Mouse (Mus musculus) heart, embryonic 11.5 days (tissue): ENCODE data around the gene Rpl3. TPM values are rescaled to one million over a fixed set of nuclear protein-coding genes. Genes with fewer than 3 reads are reported as not detected.

Experiments used
- ATAC-seq: fragments of 200-750 bp; cut with Nextera tagmentation; replicated peaks from 2 replicates; pipeline ENCODE4 v1.8.0; 2017; ENCODE audit warnings: moderate library complexity; ENCODE audit not compliant: insufficient number of reproducible peaks, low FRiP score, low TSS enrichment
- H3K27ac ChIP-seq: fragments of 300-500 bp; sonication (generic); 2 replicates; pipeline ENCODE4 v1.5.1; 2014; ENCODE audit warnings: mild to moderate bottlenecking, low read depth, low read length
- H3K27me3 ChIP-seq: fragments of 300-500 bp; sonication (generic); 2 replicates; pipeline ENCODE4 v1.6.1; 2014; ENCODE audit warnings: mild to moderate bottlenecking, low read length, mixed read lengths; ENCODE audit not compliant: control insufficient read depth, insufficient read depth
- H3K36me3 ChIP-seq: fragments of 300-500 bp; sonication (generic); 2 replicates; pipeline ENCODE4 v1.6.1; 2014; ENCODE audit warnings: mild to moderate bottlenecking, low read length, moderate library complexity, mixed read lengths; ENCODE audit not compliant: control insufficient read depth, insufficient read depth
- H3K4me1 ChIP-seq: fragments of 300-500 bp; sonication (generic); 2 replicates; pipeline ENCODE4 v1.6.1; 2014; ENCODE audit warnings: low read length; ENCODE audit not compliant: control insufficient read depth, insufficient read depth
- H3K4me2 ChIP-seq: fragments of 300-500 bp; sonication (generic); 2 replicates; pipeline ENCODE4 v1.6.1; 2014; ENCODE audit warnings: mild to moderate bottlenecking, moderate library complexity
- H3K4me3 ChIP-seq: fragments of 300-500 bp; sonication (generic); 2 replicates; pipeline ENCODE4 v1.5.1; 2014; ENCODE audit warnings: low read depth, low read length
- H3K9ac ChIP-seq: fragments of 300-500 bp; sonication (generic); 2 replicates; pipeline ENCODE4 v1.6.1; 2014; ENCODE audit warnings: mild to moderate bottlenecking, low read depth, low read length, moderate library complexity
- H3K9me3 ChIP-seq: fragments of 300-500 bp; sonication (generic); replicated peaks from 2 replicates; pipeline ENCODE4 v1.6.1; 2016; ENCODE audit warnings: low read length; ENCODE audit not compliant: control insufficient read depth
- WGBS: fragments of 180-500 bp; shearing (Covaris S2); extraction: QIAGEN DNeasy Blood & Tissue Kit; methylation state at CpG from one replicate; pipeline ENCODE4 v1.1.7; 2014; ENCODE audit not compliant: insufficient replicate concordance; 5-methylcytosine and 5-hydroxymethylcytosine counted together
- microRNA-seq: library from miRNA; unstranded; fragments of <30 nt; microRNA quantifications from one replicate; pipeline ENCODE4, GENCODE M21; 2016; ENCODE audit warnings: borderline number of aligned reads
- polyA plus RNA-seq: library from polyadenylated mRNA; unstranded; fragments of >200 nt; fragmentation: Nextera tagmentation; extraction: Ambion mirVana; gene quantifications from 2 replicates; pipeline ENCODE4 v1.2.1, GENCODE M21; 2014

Rpl3 gene
- polyA plus RNA-seq, 1 experiment from 2014 or later, result 879 TPM

DNA sequence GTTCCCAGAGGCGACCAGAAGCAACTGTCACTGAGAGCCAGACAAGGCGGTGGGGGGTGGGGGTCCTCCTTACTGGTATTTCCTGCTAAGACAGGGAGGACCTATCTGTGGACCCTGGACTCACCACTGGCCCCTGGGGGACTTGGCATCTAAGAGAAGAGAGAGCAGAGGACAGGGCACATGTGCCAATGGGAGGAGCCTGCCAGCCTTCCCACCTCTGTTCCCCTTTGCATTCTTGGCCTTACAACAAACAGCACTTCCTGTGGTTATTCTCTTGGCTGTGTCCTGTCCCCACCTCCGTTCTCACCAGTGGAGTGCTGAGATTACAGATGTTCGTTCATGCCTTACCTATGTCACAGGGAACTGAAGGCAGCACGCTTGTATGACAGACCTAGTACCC is 62.8 kb downstream of the Rpl3 start:
- WGBS, result 65% methylated on average over 5 of the region's 5 CpGs
- Histone ChIP-seq H3K9me3 (peaks cover 4% of the 10 kb centered on the region; the same call in 1 of the 2 replicates), H3K27ac (no peak overlapping the region), H3K27me3 (no peaks in the 10 kb centered on the region), H3K4me1 (peaks cover 24% of the 10 kb centered on the region), H3K4me3 (no peak overlapping the region), H3K36me3 (no peaks in the 10 kb centered on the region), H3K9ac (no peak overlapping the region), H3K4me2 (no peak overlapping the region)
- ATAC-seq, result no peak

Small RNA genes within 50 kb of the gene (microRNA-seq; reads per million reads assigned to microRNA genes)
- 30.4 reads per million, percentile 53 among the genes with 10 or more reads in this experiment for gene Snord43

Other genes starting within 250 kb of the Rpl3 start
- 9.5 and 12.0 TPM in 2 replicates for gene Apobec3, start 200.2 kb downstream of the Rpl3 start, polyA plus RNA-seq
- 0.72 and 1.1 TPM in 2 replicates for gene Cbx7, start 120.7 kb downstream of the Rpl3 start, polyA plus RNA-seq
- gene Pdgfb, start 76.9 kb downstream of the Rpl3 start, polyA plus RNA-seq, result 1.3 and 2.0 TPM in 2 replicates
- gene Syngr1, start 534 bp downstream of the Rpl3 start, polyA plus RNA-seq, result 15.2 and 20.7 TPM in 2 replicates
- gene Tab1, start 41.3 kb upstream of the Rpl3 start, polyA plus RNA-seq, result 18.8 and 25.1 TPM in 2 replicates
- gene Mgat3, start 81.9 kb upstream of the Rpl3 start, polyA plus RNA-seq, result 1.8 and 2.1 TPM in 2 replicates
- 26.8 and 29.5 TPM in 2 replicates for gene Mief1, start 142.2 kb upstream of the Rpl3 start, polyA plus RNA-seq
- not detected in 2 replicates for gene AC140267.1, start 144.0 kb upstream of the Rpl3 start, polyA plus RNA-seq
- 90.2 and 94.4 TPM in 2 replicates for gene Atf4, start 163.3 kb upstream of the Rpl3 start, polyA plus RNA-seq
- gene Rps19bp1, start 172.4 kb upstream of the Rpl3 start, polyA plus RNA-seq, result 48.1 and 53.8 TPM in 2 replicates
- 0.01 TPM in 1 of 2 replicates, not detected in the other for gene Cacna1i, start 195.4 kb upstream of the Rpl3 start, polyA plus RNA-seq